ENCODE assay signal across 8 mouse cellular contexts in the genomic region with DNA sequence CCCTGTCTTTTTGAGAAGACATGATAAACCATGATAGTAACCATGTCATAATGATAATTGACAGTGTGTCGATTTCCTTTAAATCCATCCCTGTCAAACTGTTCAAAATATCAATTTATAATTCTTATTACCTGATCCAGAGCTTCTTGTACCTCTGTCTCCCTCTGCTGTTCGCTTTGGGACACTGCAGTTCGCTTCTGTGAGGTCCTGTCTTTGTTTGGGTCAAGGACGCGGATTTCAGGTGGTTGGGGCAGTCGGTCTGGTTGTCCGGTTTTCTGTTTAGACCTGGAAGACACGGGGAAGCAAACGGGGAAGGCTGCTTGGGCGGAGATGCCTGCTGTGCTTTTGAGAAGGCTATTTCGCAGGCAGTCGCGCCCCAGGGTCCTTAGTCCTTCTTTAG. TPM values are rescaled to one million over a fixed set of nuclear protein-coding genes. Genes with fewer than 3 reads are reported as not detected.
DNase-seq lines count a peak whose midpoint lies in the region; ATAC-seq and TF ChIP-seq lines count a peak whose summit lies in the region.

No protein-coding gene starts in this region.

- peak overlapping the region; percentile 56 for H3K9ac ChIP-seq in ES-E14 (ENCODE audit: insufficient read depth, low read depth, low read length, poor library complexity, severe bottlenecking)
- peak overlapping the region; percentile 50 for H3K9ac ChIP-seq in forebrain, embryonic 12.5 days
- peak overlapping the region; percentile 34; the same call in 1 of the 2 replicates for H3K9ac ChIP-seq in lung, embryonic 14.5 days

- in situ Hi-C loops in ES-E14 (cut with MboI; ENCODE audit: low sequenced_read_pairs in 2 of 2, unreplicated experiment in 2 of 2) = loop anchor here in 1 of 2 experiments (25.0 kb wide), 1 partner anchor 103 kb away; no protein-coding TSS in a partner anchor

- peaks cover 4 to 13% of the 10 kb centered on the region in 2 experiments for H3K4me1 ChIP-seq in ES-E14 (ENCODE audit: control insufficient read depth in 2 of 2, insufficient read depth in 2 of 2, low read length in 2 of 2, poor library complexity in 1 of 2)
- H3K4me1 ChIP-seq in forebrain, embryonic 12.5 days = peaks cover 7% of the 10 kb centered on the region; the same call in 1 of the 2 replicates
- H3K4me1 ChIP-seq in lung, embryonic 14.5 days (ENCODE audit: insufficient read depth) = no peaks in the 10 kb centered on the region

- DNase-seq in ES-E14 (ENCODE audit: low read depth, low spot score) = peak; percentile 90
- DNase-seq in c-Kit-positive CD71-positive TER-119-negative erythroid progenitor cells, embryonic 14.5 days (ENCODE audit: low read depth) = peak; percentile 75
- DNase-seq in layer of hippocampus, adult 8-10 months (ENCODE audit: low spot score in 2 of 2) = peak; percentile 33 to 68
- peak; percentile 88 for DNase-seq in lung, embryonic 14.5 days
- DNase-seq in ovary, postnatal 14 days (ENCODE audit: low spot score) = peak; percentile 51
- DNase-seq in thymus, postnatal 14 days = peak; percentile 63

- peak overlapping the region; percentile 48 to 60 for H3K4me3 ChIP-seq in ES-E14 (ENCODE audit: insufficient read depth in 1 of 2, low read depth in 1 of 2, low read length in 2 of 2, poor library complexity in 1 of 2, severe bottlenecking in 1 of 2)
- peak overlapping the region; percentile 40 for H3K4me3 ChIP-seq in forebrain, embryonic 12.5 days (replicated peaks)
- H3K4me3 ChIP-seq in lung, embryonic 14.5 days (ENCODE audit: low read depth, low read length) = peak overlapping the region; percentile 30

- H3K27ac ChIP-seq in ES-E14 (ENCODE audit: insufficient read depth, low read depth, low read length, poor library complexity, severe bottlenecking) = no peak overlapping the region
- H3K27ac ChIP-seq in forebrain, embryonic 12.5 days = no peak overlapping the region
- no peak overlapping the region for H3K27ac ChIP-seq in lung, embryonic 14.5 days (ENCODE audit: low read depth)

- H3K4me2 ChIP-seq in forebrain, embryonic 12.5 days = peak overlapping the region; percentile 62
- H3K4me2 ChIP-seq in lung, embryonic 14.5 days = peak overlapping the region; percentile 54

- no peaks in the 10 kb centered on the region for H3K36me3 ChIP-seq in ES-E14 (ENCODE audit: control insufficient read depth, insufficient read depth, low read length, poor library complexity, severe bottlenecking)
- H3K36me3 ChIP-seq in forebrain, embryonic 12.5 days (replicated peaks) = no peaks in the 10 kb centered on the region
- no peaks in the 10 kb centered on the region for H3K36me3 ChIP-seq in lung, embryonic 14.5 days (ENCODE audit: insufficient read depth)

- no peaks in the 10 kb centered on the region for H3K9me3 ChIP-seq in ES-E14 (ENCODE audit: control insufficient read depth, insufficient read depth, low read depth, low read length)
- H3K9me3 ChIP-seq in forebrain, embryonic 12.5 days = no peaks in the 10 kb centered on the region
- H3K9me3 ChIP-seq in lung, embryonic 14.5 days (ENCODE audit: low read depth, low read length) = no peaks in the 10 kb centered on the region

- H3K27me3 ChIP-seq in forebrain, embryonic 12.5 days = peaks cover 87% of the 10 kb centered on the region
- H3K27me3 ChIP-seq in lung, embryonic 14.5 days (ENCODE audit: insufficient read depth, low read length) = peaks cover 80% of the 10 kb centered on the region

- TF ChIP-seq CTCF in lung, embryonic 14.5 days (IDR thresholded peaks at IDR 0.05; ENCODE audit: low read depth) = peak; percentile 93

- no peak for ATAC-seq in forebrain, embryonic 12.5 days (ENCODE audit: low FRiP score)
- peak; percentile 27 to 68; a peak in 2 of 4 replicates for ATAC-seq in hematopoietic stem cell, adult 5-6 weeks (replicated peaks in 1 of 2; ENCODE audit: insufficient read depth in 1 of 2, low FRiP score in 2 of 2, low TSS enrichment in 1 of 2, low read depth in 1 of 2, poor library complexity in 2 of 2, severe bottlenecking in 2 of 2)
- no peak for ATAC-seq in lung, embryonic 14.5 days (ENCODE audit: insufficient read depth)

- 1% methylated on average over 13 of the region's 13 CpGs for WGBS in forebrain, embryonic 12.5 days
- under 1% methylated on average over 13 of the region's 13 CpGs for WGBS in lung, embryonic 14.5 days

TF ChIP-seq in ES-E14, 5 proteins besides CTCF, POLR2A, EP300 and RAD21:
- peak; percentile 83; the same call in 1 of the 2 replicates for TF ChIP-seq ZC3H11A (IDR thresholded peaks at IDR 0.05; ENCODE audit: borderline replicate concordance, low read depth, low read length)
- no peak for TF ChIP-seq HCFC1 (IDR thresholded peaks at IDR 0.05; ENCODE audit: borderline replicate concordance, insufficient read depth, low read length)

RNA-seq across cellular contexts. Expression of a gene that starts 11.5 kb away (rescaled TPM):
- total RNA-seq in ES-E14 (2012; rRNA removed) = not detected in 2 replicates
- not detected in 2 replicates for polyA plus RNA-seq in forebrain, embryonic 12.5 days (2016; fragmentation: Nextera tagmentation; extraction: Ambion mirVana)
- total RNA-seq in hematopoietic stem cell, adult 5-6 weeks (2017) = not detected in 2 replicates
- total RNA-seq in layer of hippocampus, adult 8-10 months (2022) = not detected
- not detected in 2 replicates for polyA plus RNA-seq in lung, embryonic 14.5 days (2014; fragmentation: Nextera tagmentation; extraction: Ambion mirVana)

Comparison
In these comparisons a context has a peak if more than half of its experiments do, and no peak if none do; other contexts are left out.
1. ATAC-seq: peak in hematopoietic stem cell, adult 5-6 weeks (2 of 2); none in forebrain, embryonic 12.5 days (single experiment) and lung, embryonic 14.5 days (single experiment).
2. Peak in every context shown above with its lines, with median percentiles within 50 percentile points of each other: DNase-seq, H3K4me3 ChIP-seq and H3K9ac ChIP-seq.